ENCODE assay signal across 35 mouse cellular contexts in the genomic region with DNA sequence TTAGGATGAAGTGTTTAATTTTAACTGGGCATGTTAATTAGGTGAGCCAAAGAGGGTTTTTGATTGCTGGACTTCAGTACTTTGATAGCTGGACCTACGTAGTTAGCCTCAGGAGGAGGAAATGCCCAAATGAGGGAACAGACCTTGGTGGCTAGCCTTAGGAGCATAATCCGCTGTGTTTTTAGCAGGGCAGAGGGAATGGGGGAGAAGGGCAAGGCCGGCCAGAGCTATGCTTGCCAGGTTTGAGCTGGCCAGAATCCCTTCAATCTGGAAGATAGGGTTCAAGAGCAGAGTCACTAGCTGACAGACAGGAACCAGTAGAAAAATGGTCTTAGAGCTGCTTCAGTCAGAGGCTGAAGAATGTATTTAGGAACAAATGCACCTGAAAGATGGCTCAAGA. TPM values are rescaled to one million over a fixed set of nuclear protein-coding genes. Genes with fewer than 3 reads are reported as not detected.
DNase-seq lines count a peak whose midpoint lies in the region; ATAC-seq lines count a peak whose summit lies in the region.
"Had no signal": no experiment of that assay in that cellular context is flagged by ENCODE, and none has a peak within 500 bp of the region (broad histone marks: within the 10 kb centered on the region; RNA-seq: fewer than 3 reads in every experiment).

No protein-coding gene starts in this region.

- no peak overlapping the region for H3K27ac ChIP-seq in midbrain, embryonic 11.5 days (ENCODE audit: low read depth, low read length)
- no peak overlapping the region for H3K27ac ChIP-seq in midbrain, embryonic 13.5 days
- H3K27ac ChIP-seq: embryonic facial prominence, embryonic 12.5 days; embryonic facial prominence, embryonic 15.5 days; gastrocnemius, adult 2 months; hindbrain, embryonic 10.5 days; hindbrain, embryonic 13.5 days; intestine, embryonic 15.5 days had no signal

- no peak for ATAC-seq in midbrain, embryonic 11.5 days (ENCODE audit: low FRiP score)
- ATAC-seq in midbrain, embryonic 13.5 days = no peak
- ATAC-seq: forebrain, embryonic 14.5 days; forebrain, postnatal 0 days; hindbrain, embryonic 16.5 days; intestine, embryonic 15.5 days; Patski had no signal

- no peak overlapping the region for H3K9ac ChIP-seq in midbrain, embryonic 11.5 days (ENCODE audit: low read length)
- no peak overlapping the region for H3K9ac ChIP-seq in midbrain, embryonic 13.5 days (replicated peaks)
- H3K9ac ChIP-seq: embryonic facial prominence, embryonic 12.5 days; embryonic facial prominence, embryonic 15.5 days; forebrain, postnatal 0 days; hindbrain, embryonic 13.5 days; intestine, embryonic 15.5 days had no signal

- H3K4me2 ChIP-seq in midbrain, embryonic 11.5 days = no peak overlapping the region
- H3K4me2 ChIP-seq in midbrain, embryonic 13.5 days (replicated peaks) = no peak overlapping the region
- H3K4me2 ChIP-seq: embryonic facial prominence, embryonic 12.5 days; embryonic facial prominence, embryonic 15.5 days; heart, embryonic 11.5 days; hindbrain, embryonic 13.5 days; intestine, embryonic 15.5 days had no signal

- DNase-seq in adrenal gland, adult 2 months = peak; percentile 58
- no peak for DNase-seq in adrenal gland, postnatal 4 days (ENCODE audit: low spot score in 2 of 2)
- peak; percentile 31 for DNase-seq in midbrain, embryonic 11.5 days (ENCODE audit: low spot score, missing footprints)
- peak; percentile 76 for DNase-seq in adipocyte (ENCODE audit: low spot score)
- peak; percentile 27 for DNase-seq in adrenal gland, postnatal 14 days
- no peak for DNase-seq in thymus, adult 18-20 months
- DNase-seq: B cell, adult 2 months; cerebellum, adult 11 months; cerebellum, adult 2 months; cerebellum, adult 9-11 months; cerebellum, postnatal 25 days; forebrain, postnatal 0 days; gastrocnemius, adult 2 months; gastrocnemius, postnatal 14 days; heart, adult 11 months; heart, postnatal 36 days had no signal

- no peaks in the 10 kb centered on the region for H3K27me3 ChIP-seq in midbrain, embryonic 11.5 days (ENCODE audit: control insufficient read depth, insufficient read depth, low read length)
- no peaks in the 10 kb centered on the region for H3K27me3 ChIP-seq in midbrain, embryonic 13.5 days
- H3K27me3 ChIP-seq: CH12.LX; embryonic facial prominence, embryonic 12.5 days; embryonic facial prominence, embryonic 15.5 days; hindbrain, embryonic 13.5 days; intestine, embryonic 15.5 days; Patski had no signal

- H3K4me1 ChIP-seq in midbrain, embryonic 11.5 days (ENCODE audit: control insufficient read depth, insufficient read depth, low read length) = no peaks in the 10 kb centered on the region
- H3K4me1 ChIP-seq in midbrain, embryonic 13.5 days (replicated peaks) = no peaks in the 10 kb centered on the region
- H3K4me1 ChIP-seq: embryonic facial prominence, embryonic 12.5 days; embryonic facial prominence, embryonic 15.5 days; hindbrain, embryonic 13.5 days; intestine, embryonic 15.5 days had no signal

- no peaks in the 10 kb centered on the region for H3K36me3 ChIP-seq in midbrain, embryonic 11.5 days (ENCODE audit: control insufficient read depth, insufficient read depth, low read length)
- no peaks in the 10 kb centered on the region for H3K36me3 ChIP-seq in midbrain, embryonic 13.5 days
- H3K36me3 ChIP-seq: embryonic facial prominence, embryonic 12.5 days; embryonic facial prominence, embryonic 15.5 days; G1E; hindbrain, embryonic 10.5 days; hindbrain, embryonic 13.5 days; intestine, embryonic 15.5 days had no signal

- 97% methylated on average over 3 of the region's 3 CpGs for WGBS in midbrain, embryonic 11.5 days
- WGBS in midbrain, embryonic 13.5 days = 88% methylated on average over 3 of the region's 3 CpGs

- H3K9me3 ChIP-seq in midbrain, embryonic 11.5 days (ENCODE audit: control insufficient read depth, low read length) = no peaks in the 10 kb centered on the region
- no peaks in the 10 kb centered on the region for H3K9me3 ChIP-seq in midbrain, embryonic 13.5 days
- H3K9me3 ChIP-seq: embryonic facial prominence, embryonic 12.5 days; embryonic facial prominence, embryonic 15.5 days; G1E; hindbrain, embryonic 10.5 days; hindbrain, embryonic 13.5 days; intestine, embryonic 15.5 days had no signal

- no peak overlapping the region for H3K4me3 ChIP-seq in midbrain, embryonic 11.5 days (ENCODE audit: low read depth, low read length)
- H3K4me3 ChIP-seq in midbrain, embryonic 13.5 days (replicated peaks) = no peak overlapping the region
- H3K4me3 ChIP-seq: embryonic facial prominence, embryonic 12.5 days; embryonic facial prominence, embryonic 15.5 days; gastrocnemius, adult 2 months; hindbrain, embryonic 10.5 days; hindbrain, embryonic 13.5 days; intestine, embryonic 15.5 days had no signal

RNA-seq across cellular contexts. Expression of gene Il17a, which starts 26.9 kb away (rescaled TPM):
- total RNA-seq in adrenal gland, adult 2 months (2021) = not detected
- not detected in 2 replicates for polyA plus RNA-seq in adrenal gland, adult 2 months (2012; rRNA removed)
- not detected for total RNA-seq in adrenal gland, postnatal 4 days (2021)
- not detected in 2 replicates for polyA plus RNA-seq in midbrain, embryonic 11.5 days (2014; fragmentation: Nextera tagmentation; extraction: Ambion mirVana)
- polyA plus RNA-seq in midbrain, embryonic 13.5 days (2015; fragmentation: Nextera tagmentation; extraction: Ambion mirVana) = not detected in 2 replicates
- total RNA-seq in adrenal gland, postnatal 14 days (2021) = not detected in 2 replicates
- total RNA-seq: common myeloid progenitor, adult 5-6 weeks; forebrain, postnatal 0 days; G1E; gastrocnemius, adult 2 months; gastrocnemius, postnatal 14 days; gastrocnemius, postnatal 4 days; heart, adult 8-10 months; heart, postnatal 36 days had no signal
- polyA plus RNA-seq: cerebellum, adult 2 months; embryonic facial prominence, embryonic 12.5 days; embryonic facial prominence, embryonic 15.5 days; forebrain, embryonic 11.5 days; forebrain, embryonic 14.5 days; forebrain, postnatal 0 days; frontal cortex, adult 2 months; G1E; heart, embryonic 11.5 days; heart, embryonic 14.5 days; heart, postnatal 0 days; hindbrain, embryonic 10.5 days; hindbrain, embryonic 13.5 days; hindbrain, embryonic 16.5 days; intestine, embryonic 15.5 days; Patski had no signal

RNA-seq across cellular contexts. Expression of gene Il17f, which starts 32.8 kb away (rescaled TPM):
- not detected for total RNA-seq in adrenal gland, adult 2 months (2021)
- polyA plus RNA-seq in adrenal gland, adult 2 months (2012; rRNA removed) = not detected in 2 replicates
- total RNA-seq in adrenal gland, postnatal 4 days (2021) = under 1 TPM in 1 of 2 experiments, not detected in 1; 0.68 TPM
- 0.14 TPM in 1 of 2 replicates, not detected in the other for polyA plus RNA-seq in midbrain, embryonic 11.5 days (2014; fragmentation: Nextera tagmentation; extraction: Ambion mirVana)
- polyA plus RNA-seq in midbrain, embryonic 13.5 days (2015; fragmentation: Nextera tagmentation; extraction: Ambion mirVana) = 0.30 TPM in 1 of 2 replicates, not detected in the other
- not detected in 2 replicates for total RNA-seq in adrenal gland, postnatal 14 days (2021)
- total RNA-seq: forebrain, postnatal 0 days; gastrocnemius, adult 2 months; gastrocnemius, postnatal 14 days; gastrocnemius, postnatal 4 days; heart, adult 8-10 months; heart, postnatal 36 days had no signal
- polyA plus RNA-seq: cerebellum, adult 2 months; embryonic facial prominence, embryonic 15.5 days; forebrain, embryonic 14.5 days; forebrain, postnatal 0 days; frontal cortex, adult 2 months; G1E; heart, embryonic 11.5 days; heart, postnatal 0 days; hindbrain, embryonic 10.5 days; hindbrain, embryonic 13.5 days; hindbrain, embryonic 16.5 days; intestine, embryonic 15.5 days; Patski had no signal

Comparison
In these comparisons a context has a peak if more than half of its experiments do, and no peak if none do; other contexts are left out.
1. DNase-seq: peak in adrenal gland, adult 2 months (single experiment), midbrain, embryonic 11.5 days (single experiment), adipocyte (single experiment) and adrenal gland, postnatal 14 days (single experiment); none in adrenal gland, postnatal 4 days (0 of 2) and thymus, adult 18-20 months (0 of 2).